Mouse (Mus musculus): Measurements from ENCODE around the gene Gm10959. TPM values are rescaled to one million over a fixed set of nuclear protein-coding genes. Genes with fewer than 3 reads are reported as not detected.

Gene Gm10959
- total and polyA plus RNA-seq, 2 experiments from 2014 or later = not detected

- no peak for TF ChIP-seq CTCF (IDR thresholded peaks at IDR 0.05; ENCODE audit: low read depth)
- DNase-seq (no peak), ATAC-seq (no peak)
- Histone ChIP-seq H3K9ac (no peak overlapping the region), H3K4me3 (ENCODE audit: low read depth, low read length) (no peak overlapping the region), H3K36me3 (ENCODE audit: insufficient read depth) (no peaks in the 10 kb centered on the region), H3K4me1 (ENCODE audit: insufficient read depth) (no peaks in the 10 kb centered on the region), H3K27me3 (ENCODE audit: insufficient read depth, low read length) (no peaks in the 10 kb centered on the region), H3K9me3 (ENCODE audit: low read length) (no peaks in the 10 kb centered on the region), H3K27ac (ENCODE audit: low read depth, low read length) (no peak overlapping the region), H3K4me2 (ENCODE audit: low read depth) (no peak overlapping the region)
- WGBS = 97% methylated on average over 1 of the region's 1 CpGs
Observed at GRCm38 (mm10) chr3:122868270-122868669, 50.9 kb downstream of the Gm10959 start.

GRCm38 (mm10) chr3:122865092-122865491 lies 54.1 kb downstream of the Gm10959 start:
- no peaks in the 10 kb centered on the region for H3K36me3 ChIP-seq (ENCODE audit: insufficient read depth)

More at GRCm38 (mm10) chr3:122865092-122865491, 54.1 kb downstream of the Gm10959 start:
- no peak overlapping the region for H3K27ac ChIP-seq (ENCODE audit: low read depth, low read length)
- no peaks in the 10 kb centered on the region for H3K4me1 ChIP-seq (ENCODE audit: insufficient read depth)
- 76% methylated on average over 4 of the region's 4 CpGs for WGBS
- H3K9ac ChIP-seq = no peak overlapping the region
- no peak overlapping the region for H3K4me3 ChIP-seq (ENCODE audit: low read depth, low read length)
- no peaks in the 10 kb centered on the region for H3K9me3 ChIP-seq (ENCODE audit: low read length)
- H3K4me2 ChIP-seq (ENCODE audit: low read depth) = no peak overlapping the region
- H3K27me3 ChIP-seq (ENCODE audit: insufficient read depth, low read length) = no peaks in the 10 kb centered on the region
- ATAC-seq (no peak), DNase-seq (no peak)
- TF ChIP-seq CTCF (IDR thresholded peaks at IDR 0.05; ENCODE audit: low read depth) = no peak

Other genes starting within 250 kb of the Gm10959 start
- 8.7 and 12.5 TPM in 2 replicates for gene Pde5a, start 190.4 kb downstream of the Gm10959 start, total RNA-seq (2014; rRNA removed)
- gene Pde5a, start 190.4 kb downstream of the Gm10959 start, polyA plus RNA-seq (2015; fragmentation: Nextera tagmentation; extraction: Ambion mirVana) = 0.92 and 1.4 TPM in 2 replicates
- gene Fabp2, start 24.3 kb downstream of the Gm10959 start, total RNA-seq (2014; rRNA removed) = not detected in 2 replicates
- not detected in 2 replicates for gene Fabp2, start 24.3 kb downstream of the Gm10959 start, polyA plus RNA-seq (2015; fragmentation: Nextera tagmentation; extraction: Ambion mirVana)
- 27.4 and 33.2 TPM in 2 replicates for gene 1810037I17Rik, start 4.8 kb upstream of the Gm10959 start, total RNA-seq (2014; rRNA removed)
- 94.9 and 109 TPM in 2 replicates for gene 1810037I17Rik, start 4.8 kb upstream of the Gm10959 start, polyA plus RNA-seq (2015; fragmentation: Nextera tagmentation; extraction: Ambion mirVana)
- 15.5 and 19.2 TPM in 2 replicates for gene Usp53, start 65.2 kb upstream of the Gm10959 start, total RNA-seq (2014; rRNA removed)
- 9.7 and 11.9 TPM in 2 replicates for gene Usp53, start 65.2 kb upstream of the Gm10959 start, polyA plus RNA-seq (2015; fragmentation: Nextera tagmentation; extraction: Ambion mirVana)
- 0.14 and 0.15 TPM in 2 replicates for gene Myoz2, start 115.7 kb upstream of the Gm10959 start, total RNA-seq (2014; rRNA removed)
- gene Myoz2, start 115.7 kb upstream of the Gm10959 start, polyA plus RNA-seq (2015; fragmentation: Nextera tagmentation; extraction: Ambion mirVana) = not detected in 2 replicates

Measured in forebrain, postnatal 0 days (tissue).